27 mouse cellular contexts compared by ENCODE assay signal in the genomic region with DNA sequence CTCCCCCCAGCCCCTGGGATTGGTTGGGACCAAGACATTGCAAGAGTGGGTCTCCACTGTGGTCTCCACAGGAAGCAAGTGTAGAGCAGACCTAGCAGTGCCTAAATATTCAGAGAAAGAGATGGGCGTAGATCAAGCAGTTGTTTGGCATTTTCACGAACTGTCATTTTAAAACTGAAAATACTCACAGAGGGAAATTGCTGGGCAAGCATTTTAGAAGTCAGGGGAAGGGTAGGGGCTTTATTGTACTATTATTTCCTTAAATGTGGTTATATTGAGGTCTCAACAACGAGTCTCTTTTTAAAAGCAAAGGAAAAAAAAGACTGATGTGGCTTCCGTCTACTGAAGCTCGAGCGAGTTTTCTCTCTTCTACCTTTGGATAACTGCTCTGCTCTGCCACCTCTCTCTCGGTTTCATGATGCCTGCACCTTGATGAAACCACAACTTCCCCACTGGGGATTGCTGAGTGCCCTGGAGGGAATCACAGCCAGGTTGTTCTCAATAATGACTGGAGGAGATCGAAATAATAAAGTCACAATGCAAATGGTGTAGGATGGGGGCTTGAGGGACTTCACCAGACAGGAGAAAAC. TPM values are rescaled to one million over a fixed set of nuclear protein-coding genes. Genes with fewer than 3 reads are reported as not detected.
"Had no signal": no experiment of that assay in that cellular context is flagged by ENCODE, and none has a peak within 500 bp of the region (broad histone marks: within the 10 kb centered on the region; RNA-seq: fewer than 3 reads in every experiment).

No protein-coding gene starts in this region.

- H3K9ac ChIP-seq: heart, embryonic 12.5 days; hindbrain, embryonic 13.5 days; hindbrain, embryonic 15.5 days; intestine, embryonic 15.5 days; limb, embryonic 12.5 days; liver, embryonic 13.5 days had no signal

- H3K4me2 ChIP-seq: heart, embryonic 12.5 days; hindbrain, embryonic 13.5 days; hindbrain, embryonic 15.5 days; intestine, embryonic 15.5 days; limb, embryonic 12.5 days; liver, embryonic 11.5 days; liver, embryonic 13.5 days had no signal

- H3K36me3 ChIP-seq: heart, embryonic 10.5 days; heart, embryonic 12.5 days; hindbrain, embryonic 13.5 days; hindbrain, embryonic 15.5 days; intestine, embryonic 15.5 days; limb, embryonic 10.5 days; limb, embryonic 12.5 days; liver, embryonic 13.5 days had no signal

- H3K4me1 ChIP-seq: heart, embryonic 10.5 days; heart, embryonic 12.5 days; hindbrain, embryonic 13.5 days; hindbrain, embryonic 15.5 days; intestine, embryonic 15.5 days; limb, embryonic 12.5 days; liver, embryonic 13.5 days had no signal

- DNase-seq: gastrocnemius, adult 2 months; gastrocnemius, postnatal 10 days; gastrocnemius, postnatal 25 days; heart, adult 18-20 months; heart, postnatal 10 days; heart, postnatal 36 days; kidney, adult 18-20 months; kidney, adult 8-10 months; kidney, postnatal 14 days; kidney, postnatal 36 days; liver; liver, embryonic 13.5 days had no signal

- H3K27me3 ChIP-seq: heart, embryonic 12.5 days; hindbrain, embryonic 13.5 days; hindbrain, embryonic 15.5 days; intestine, embryonic 15.5 days; limb, embryonic 12.5 days; liver, embryonic 13.5 days had no signal

- H3K9me3 ChIP-seq: heart, embryonic 10.5 days; heart, embryonic 12.5 days; hindbrain, embryonic 13.5 days; hindbrain, embryonic 15.5 days; intestine, embryonic 15.5 days; limb, embryonic 10.5 days; limb, embryonic 12.5 days; liver, embryonic 13.5 days had no signal

- H3K4me3 ChIP-seq: gastrocnemius, adult 2 months; heart, embryonic 10.5 days; heart, embryonic 12.5 days; hindbrain, embryonic 13.5 days; hindbrain, embryonic 15.5 days; intestine, embryonic 15.5 days; left cerebral cortex, adult 2 months; limb, embryonic 10.5 days; limb, embryonic 12.5 days; liver, embryonic 13.5 days had no signal

- H3K27ac ChIP-seq: gastrocnemius, adult 2 months; heart, embryonic 10.5 days; hindbrain, embryonic 13.5 days; hindbrain, embryonic 15.5 days; hindbrain, postnatal 0 days; intestine, embryonic 15.5 days; kidney, postnatal 0 days; left cerebral cortex, adult 2 months; limb, embryonic 10.5 days; limb, embryonic 12.5 days; liver, embryonic 13.5 days had no signal

RNA-seq across cellular contexts. Expression of a gene that starts 21.2 kb away (rescaled TPM):
- total RNA-seq: gastrocnemius, adult 2 months; gastrocnemius, postnatal 10 days; gastrocnemius, postnatal 25 days; granulocyte monocyte progenitor cell, adult 5-6 weeks; heart, adult 8-10 months; heart, postnatal 10 days; heart, postnatal 36 days; hematopoietic stem cell, adult 5-6 weeks; hindbrain, postnatal 0 days had no signal
- polyA plus RNA-seq: inflammation-experienced regulatory T-cells, adult 6 months; limb, embryonic 10.5 days; limb, embryonic 12.5 days had no signal
